Mouse (Mus musculus) T-helper 17 cell (primary cell): ENCODE results near the gene Acot12.

Experiments used
- in situ Hi-C, 2 experiments: fragments of 300-600 bp; cut with MboI, MseI; formaldehyde crosslinking; loops; 1 replicate in 1 of 2; 2 replicates in 1 of 2; pipeline ENCODE4 v1.15.1; 2025; ENCODE audit warnings: high pct_unique_total_duplicates in 2 of 2

Acot12 gene

GRCm38 (mm10) chr13:91823735-91824134 is 82.4 kb downstream of the Acot12 start:
- in situ Hi-C loops = no loop called here

GRCm38 (mm10) chr13:91824845-91825550 is 83.7 kb downstream of the Acot12 start:
- in situ Hi-C loops = no loop called here

GRCm38 (mm10) chr13:91826066-91826465 is 84.8 kb downstream of the Acot12 start:
- in situ Hi-C loops = no loop called here

- in situ Hi-C loops = no loop called here
These were observed 86.6 kb downstream of the Acot12 start for GRCm38 (mm10) chr13:91827876-91828275.
